Mouse (Mus musculus) heart, embryonic 12.5 days (tissue): ENCODE results near the gene Dtymk. TPM values are rescaled to one million over a fixed set of nuclear protein-coding genes. Genes with fewer than 3 reads are reported as not detected.
A peak's percentile ranks its signal among the peaks of the same experiment; 100 is the strongest.

ENCODE experiments used
- ATAC-seq: fragments of 200-750 bp; cut with Nextera tagmentation; 2 replicates; pipeline ENCODE4 v1.8.0; 2017; ENCODE audit warnings: moderate TSS enrichment, moderate library complexity; ENCODE audit not compliant: insufficient number of reproducible peaks, low FRiP score
- H3K27ac ChIP-seq: fragments of 300-500 bp; sonication (generic); 2 replicates; pipeline ENCODE4 v1.5.1; 2016; ENCODE audit warnings: mild to moderate bottlenecking, moderate library complexity; ENCODE audit not compliant: poor library complexity, severe bottlenecking
- H3K27me3 ChIP-seq: fragments of 300-500 bp; sonication (generic); replicated peaks from 2 replicates; pipeline ENCODE4 v1.6.1; 2016; ENCODE audit warnings: mild to moderate bottlenecking, moderate library complexity
- H3K36me3 ChIP-seq: fragments of 300-500 bp; sonication (generic); 2 replicates; pipeline ENCODE4 v1.6.1; 2016; ENCODE audit warnings: mild to moderate bottlenecking, moderate library complexity
- H3K4me1 ChIP-seq: fragments of 300-500 bp; sonication (generic); replicated peaks from 2 replicates; pipeline ENCODE4 v1.6.1; 2016; ENCODE audit warnings: mild to moderate bottlenecking
- H3K4me2 ChIP-seq: fragments of 300-500 bp; sonication (generic); 2 replicates; pipeline ENCODE4 v1.6.1; 2016; ENCODE audit warnings: mild to moderate bottlenecking, moderate library complexity
- H3K4me3 ChIP-seq: fragments of 300-500 bp; sonication (generic); 2 replicates; pipeline ENCODE4 v1.5.1; 2016; ENCODE audit warnings: mild to moderate bottlenecking
- H3K9ac ChIP-seq: fragments of 300-500 bp; sonication (generic); 2 replicates; pipeline ENCODE4 v1.6.1; 2016; ENCODE audit warnings: mild to moderate bottlenecking, moderate library complexity
- H3K9me3 ChIP-seq: fragments of 300-500 bp; sonication (generic); replicated peaks from 2 replicates; pipeline ENCODE4 v1.6.1; 2016; ENCODE audit warnings: mild to moderate bottlenecking, moderate library complexity
- polyA plus RNA-seq: library from polyadenylated mRNA; unstranded; fragments of >200 nt; fragmentation: Nextera tagmentation; extraction: Ambion mirVana; gene quantifications from 2 replicates; pipeline ENCODE4 v1.2.1, GENCODE M21; 2016

The Dtymk gene
- polyA plus RNA-seq, 1 experiment from 2014 or later = 191 TPM

DNA sequence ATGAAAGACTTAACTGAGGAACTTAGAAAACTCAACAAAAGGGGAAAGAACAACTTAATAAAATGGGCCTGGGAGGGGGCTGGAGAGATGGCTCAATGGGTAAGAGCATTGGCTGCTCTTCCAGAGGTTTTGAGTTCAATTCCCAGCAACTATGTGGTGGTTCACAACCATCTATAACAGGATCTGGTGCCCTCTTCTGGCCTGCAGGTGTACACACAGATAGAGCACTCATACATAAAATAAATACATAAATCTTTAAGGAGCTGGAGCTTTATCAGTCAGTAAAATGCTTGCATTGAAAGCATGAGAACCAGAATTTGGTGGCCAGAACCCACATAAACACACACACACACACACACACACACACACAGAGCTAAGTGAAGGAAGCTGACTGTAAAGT is 58.8 kb downstream of the Dtymk start:
- peaks cover 21% of the 10 kb centered on the region for H3K36me3 ChIP-seq
- peak overlapping the region; percentile 69; the same call in 1 of the 2 replicates for H3K27ac ChIP-seq
- no peak overlapping the region for H3K4me2 ChIP-seq
- H3K9ac ChIP-seq = no peak overlapping the region
- no peaks in the 10 kb centered on the region for H3K9me3 ChIP-seq
- H3K4me1 ChIP-seq = peaks cover 29% of the 10 kb centered on the region
- no peak for ATAC-seq
- no peak overlapping the region for H3K4me3 ChIP-seq
- H3K27me3 ChIP-seq = no peaks in the 10 kb centered on the region

Other genes with a start within 250 kb of the Dtymk start
- gene Stk25, start 143.3 kb downstream of the Dtymk start, polyA plus RNA-seq = 133 and 143 TPM in 2 replicates
- gene Bok, start 116.3 kb downstream of the Dtymk start, polyA plus RNA-seq = 48.1 and 50.0 TPM in 2 replicates
- gene Atg4b, start 50.4 kb downstream of the Dtymk start, polyA plus RNA-seq = 68.1 and 73.1 TPM in 2 replicates
- gene Thap4, start 47.1 kb downstream of the Dtymk start, polyA plus RNA-seq = 47.2 and 51.8 TPM in 2 replicates
- gene Ing5, start 2.0 kb upstream of the Dtymk start, polyA plus RNA-seq = 16.6 and 16.9 TPM in 2 replicates
- 15.5 and 16.4 TPM in 2 replicates for gene D2hgdh, start 23.0 kb upstream of the Dtymk start, polyA plus RNA-seq
- 0.08 TPM in 1 of 2 replicates, not detected in the other for gene Gal3st2, start 59.4 kb upstream of the Dtymk start, polyA plus RNA-seq
- gene Gal3st2b, start 116.4 kb upstream of the Dtymk start, polyA plus RNA-seq = 0.08 TPM in 1 of 2 replicates, not detected in the other
- gene Gal3st2c, start 188.6 kb upstream of the Dtymk start, polyA plus RNA-seq = not detected in 2 replicates
- not detected in 2 replicates for gene Neu4, start 218.5 kb upstream of the Dtymk start, polyA plus RNA-seq